Comparison of ENCODE assay signal across 8 mouse cellular contexts in the genomic region with DNA sequence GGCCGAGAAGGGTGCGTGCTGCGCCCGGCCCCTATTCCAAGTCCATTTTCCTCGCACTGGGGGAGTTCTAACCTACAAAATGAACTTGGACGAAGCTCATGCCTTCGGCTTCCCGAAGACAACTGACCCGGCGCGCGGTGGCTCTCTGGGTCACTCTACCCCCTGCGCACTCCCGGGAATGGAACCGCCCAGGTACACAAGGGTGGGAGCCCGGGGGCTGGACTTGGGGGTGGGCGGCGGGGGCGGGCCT. TPM values are rescaled to one million over a fixed set of nuclear protein-coding genes. Genes with fewer than 3 reads are reported as not detected.
DNase-seq lines count a peak whose midpoint lies in the region; ATAC-seq and TF ChIP-seq lines count a peak whose summit lies in the region.

Gene Lsr, minus strand, starts transcription at position 214 of the 250 bp plus-strand sequence.

- DNase-seq in adrenal gland, postnatal 14 days, result peak; percentile 36
- DNase-seq in adrenal gland, adult (ENCODE audit: inconsistent age in 2 of 2, low spot score in 1 of 2), result no peak
- no peak for DNase-seq in spleen, adult 2 months (ENCODE audit: low read depth in 1 of 2, low spot score in 2 of 2)
- no peak for DNase-seq in spleen, postnatal 4 days (ENCODE audit: low spot score in 2 of 2)
- no peak for DNase-seq in intestine, embryonic 14.5 days (ENCODE audit: low spot score)
- DNase-seq in layer of hippocampus, postnatal 14 days (ENCODE audit: low spot score in 2 of 2), result no peak
- DNase-seq in gastrocnemius, postnatal 25 days, result no peak

- H3K27ac ChIP-seq in spleen, adult 2 months (ENCODE audit: insufficient read depth, low read length), result no peak within 1 kb of the TSS
- H3K27ac ChIP-seq in intestine, embryonic 14.5 days (ENCODE audit: low read depth), result peak within 1 kb of the TSS; percentile 81
- H3K27ac ChIP-seq in midbrain, embryonic 12.5 days (replicated peaks), result no peak within 1 kb of the TSS

- H3K9ac ChIP-seq in intestine, embryonic 14.5 days (ENCODE audit: low read length), result peak within 1 kb of the TSS; percentile 66
- H3K9ac ChIP-seq in midbrain, embryonic 12.5 days (replicated peaks), result peak within 1 kb of the TSS; percentile 41

- H3K27me3 ChIP-seq in spleen, adult 2 months (ENCODE audit: control insufficient read depth, insufficient read depth, low read length), result peaks cover 3% of the 10 kb centered on the region; the same call in 1 of the 2 replicates
- H3K27me3 ChIP-seq in intestine, embryonic 14.5 days (replicated peaks; ENCODE audit: control insufficient read depth, insufficient read depth, low read length), result 0 out of 2 replicates have a peak, but pooled peaks cover 11% of the 10 kb centered on the region
- peaks cover 22% of the 10 kb centered on the region for H3K27me3 ChIP-seq in midbrain, embryonic 12.5 days

- 3% methylated on average over 19 of the region's 19 CpGs for WGBS in spleen, adult 2 months
- under 1% methylated on average over 19 of the region's 19 CpGs for WGBS in intestine, embryonic 14.5 days
- 1% methylated on average over 19 of the region's 19 CpGs for WGBS in midbrain, embryonic 12.5 days

- TF ChIP-seq POLR2A in spleen, adult 2 months (IDR thresholded peaks at IDR 0.05; ENCODE audit: low read depth, low read length), result no peak

- H3K4me2 ChIP-seq in intestine, embryonic 14.5 days (ENCODE audit: low read length), result peak within 1 kb of the TSS; percentile 61
- peak within 1 kb of the TSS; percentile 59 for H3K4me2 ChIP-seq in midbrain, embryonic 12.5 days (replicated peaks)

- no peak for TF ChIP-seq CTCF in spleen, adult 2 months (IDR thresholded peaks at IDR 0.05; ENCODE audit: extremely low read depth, insufficient read depth, insufficient read length, insufficient replicate concordance)

- peaks cover 8% of the 10 kb centered on the region; the same call in 1 of the 2 replicates for H3K4me1 ChIP-seq in spleen, adult 2 months (ENCODE audit: control insufficient read depth, insufficient read depth, insufficient read length)
- no peaks in the 10 kb centered on the region; the same call in 1 of the 2 replicates for H3K4me1 ChIP-seq in intestine, embryonic 14.5 days (replicated peaks; ENCODE audit: control insufficient read depth, insufficient read depth, low read length)
- peaks cover 10% of the 10 kb centered on the region for H3K4me1 ChIP-seq in midbrain, embryonic 12.5 days

- no peaks in the 10 kb centered on the region for H3K9me3 ChIP-seq in intestine, embryonic 14.5 days (ENCODE audit: control insufficient read depth, low read length)
- H3K9me3 ChIP-seq in midbrain, embryonic 12.5 days, result no peaks in the 10 kb centered on the region

- peak within 1 kb of the TSS; percentile 53 for H3K4me3 ChIP-seq in spleen, adult 2 months (ENCODE audit: extremely low read depth, insufficient read depth, insufficient read length)
- H3K4me3 ChIP-seq in intestine, embryonic 14.5 days (ENCODE audit: low read depth, low read length), result peak within 1 kb of the TSS; percentile 47
- peak within 1 kb of the TSS; percentile 40 for H3K4me3 ChIP-seq in midbrain, embryonic 12.5 days

- ATAC-seq in intestine, embryonic 14.5 days (replicated peaks; ENCODE audit: low FRiP score, low TSS enrichment, low read depth), result peak; percentile 91; the same call in 1 of the 2 replicates
- ATAC-seq in midbrain, embryonic 12.5 days (ENCODE audit: low FRiP score, low read depth), result no peak; the same call in 1 of the 2 replicates

- no peaks in the 10 kb centered on the region for H3K36me3 ChIP-seq in spleen, adult 2 months (ENCODE audit: control insufficient read depth, insufficient read depth, low read length)
- H3K36me3 ChIP-seq in intestine, embryonic 14.5 days (ENCODE audit: control insufficient read depth, insufficient read depth, low read length), result peaks cover 11% of the 10 kb centered on the region; the same call in 1 of the 2 replicates
- no peaks in the 10 kb centered on the region for H3K36me3 ChIP-seq in midbrain, embryonic 12.5 days

RNA-seq across cellular contexts. Expression of gene Lsr, which starts in this region (rescaled TPM):
- 6.7 and 19.9 TPM in 2 replicates for total RNA-seq in adrenal gland, postnatal 14 days (2021)
- polyA plus RNA-seq in spleen, adult 2 months (2012; rRNA removed), result 7.5 and 9.4 TPM in 2 replicates
- polyA plus RNA-seq in intestine, embryonic 14.5 days (2014; fragmentation: Nextera tagmentation; extraction: Ambion mirVana), result 123 and 135 TPM in 2 replicates
- polyA plus RNA-seq in midbrain, embryonic 12.5 days (2016; fragmentation: Nextera tagmentation; extraction: Ambion mirVana), result 16.1 and 17.5 TPM in 2 replicates
- 10 to 100 TPM in 1 of 2 experiments, 1 to 10 TPM in 1; 9.0 to 11.4 TPM for total RNA-seq in layer of hippocampus, postnatal 14 days (2021)
- 1 to 10 TPM in 1 of 2 experiments, under 1 TPM in 1; 0.69 to 1.1 TPM for total RNA-seq in gastrocnemius, postnatal 25 days (2021)
